Mouse (Mus musculus) mouse embryonic stem cell (cell line): ENCODE measurements around the gene Gzmm.

Experiments used
- in situ Hi-C, 2 experiments: fragments of 300-500 bp; cut with MboI; formaldehyde crosslinking; loops; 1 replicate in 1 of 2; 3 replicates in 1 of 2; pipeline ENCODE4 v1.14.3; 2019 to 2020; ENCODE audit warnings: low sequenced_read_pairs in 2 of 2, low pct_unique_long_range_greater_than_20kb in 1 of 2, mixed read lengths in 1 of 2; ENCODE audit not compliant: unreplicated experiment in 1 of 2

Gene Gzmm

DNA sequence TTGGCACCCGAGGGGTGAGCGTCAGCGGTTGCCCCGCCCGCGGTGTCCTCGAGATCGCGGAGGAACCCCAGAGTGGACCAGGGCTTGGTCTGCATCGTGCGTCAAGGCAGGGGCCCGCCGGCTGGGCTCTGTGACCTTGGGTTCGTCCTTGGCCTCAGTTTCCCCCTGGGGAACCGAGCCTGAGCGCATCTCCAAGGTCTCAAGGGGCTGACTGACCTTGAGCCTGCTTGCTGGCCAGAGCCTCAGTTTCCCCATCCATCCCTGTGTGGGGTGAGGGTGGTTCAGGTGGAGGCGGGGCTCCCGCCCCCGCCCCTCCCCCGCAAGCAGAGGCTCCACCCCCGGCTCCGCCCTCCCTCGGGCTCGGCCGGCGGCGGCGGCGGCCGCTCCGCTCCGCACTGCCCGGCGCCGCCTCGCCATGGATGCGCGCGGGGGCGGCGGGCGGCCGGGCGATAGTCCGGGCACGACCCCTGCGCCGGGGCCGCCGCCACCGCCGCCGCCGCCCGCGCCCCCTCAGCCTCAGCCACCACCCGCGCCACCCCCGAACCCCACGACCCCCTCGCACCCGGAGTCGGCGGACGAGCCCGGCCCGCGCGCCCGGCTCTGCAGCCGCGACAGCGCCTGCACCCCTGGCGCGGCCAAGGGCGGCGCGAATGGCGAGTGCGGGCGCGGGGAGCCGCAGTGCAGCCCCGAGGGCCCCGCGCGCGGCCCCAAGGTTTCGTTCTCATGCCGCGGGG is 27.6 kb downstream of the Gzmm start, which contains the start of gene Hcn2:
TSS of gene Hcn2 (plus strand) at position 381 of the 734 bp plus-strand sequence.
- in situ Hi-C loops, result no loop called here

GRCm38 (mm10) chr10:79716988-79717355 is 28.2 kb downstream of the Gzmm start:
- in situ Hi-C loops, result no loop called here

- in situ Hi-C loops, result no loop called here
These were observed 29.0 kb downstream of the Gzmm start for GRCm38 (mm10) chr10:79717640-79718357.

- in situ Hi-C loops, result no loop called here
These were observed 32.3 kb downstream of the Gzmm start for GRCm38 (mm10) chr10:79721089-79721488.

GRCm38 (mm10) chr10:79723047-79723446 is 34.2 kb downstream of the Gzmm start:
- in situ Hi-C loops, result no loop called here

DNA sequence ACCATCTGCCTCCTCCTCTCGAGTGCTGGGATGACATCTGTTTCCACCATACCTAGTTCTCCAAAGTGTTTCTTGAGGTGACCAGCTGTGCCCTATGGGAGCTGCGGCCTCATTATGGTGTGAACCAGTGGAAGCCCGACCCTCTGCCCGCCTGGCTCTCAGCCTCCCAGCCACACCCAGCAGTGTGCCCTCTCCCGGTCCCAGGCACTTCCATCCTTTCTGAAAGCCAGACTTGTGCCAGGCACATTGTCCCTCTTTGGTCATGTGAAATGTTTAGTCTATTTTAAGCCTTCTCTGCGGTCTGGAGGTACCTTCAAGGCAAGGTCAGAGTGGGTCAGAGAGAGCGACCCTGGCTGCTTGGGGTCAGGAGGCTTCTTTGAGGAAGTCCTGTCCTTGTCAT is 34.9 kb downstream of the Gzmm start:
- in situ Hi-C loops, result no loop called here

- in situ Hi-C loops, result no loop called here
These were observed 37.3 kb downstream of the Gzmm start for GRCm38 (mm10) chr10:79726090-79726489.

DNA sequence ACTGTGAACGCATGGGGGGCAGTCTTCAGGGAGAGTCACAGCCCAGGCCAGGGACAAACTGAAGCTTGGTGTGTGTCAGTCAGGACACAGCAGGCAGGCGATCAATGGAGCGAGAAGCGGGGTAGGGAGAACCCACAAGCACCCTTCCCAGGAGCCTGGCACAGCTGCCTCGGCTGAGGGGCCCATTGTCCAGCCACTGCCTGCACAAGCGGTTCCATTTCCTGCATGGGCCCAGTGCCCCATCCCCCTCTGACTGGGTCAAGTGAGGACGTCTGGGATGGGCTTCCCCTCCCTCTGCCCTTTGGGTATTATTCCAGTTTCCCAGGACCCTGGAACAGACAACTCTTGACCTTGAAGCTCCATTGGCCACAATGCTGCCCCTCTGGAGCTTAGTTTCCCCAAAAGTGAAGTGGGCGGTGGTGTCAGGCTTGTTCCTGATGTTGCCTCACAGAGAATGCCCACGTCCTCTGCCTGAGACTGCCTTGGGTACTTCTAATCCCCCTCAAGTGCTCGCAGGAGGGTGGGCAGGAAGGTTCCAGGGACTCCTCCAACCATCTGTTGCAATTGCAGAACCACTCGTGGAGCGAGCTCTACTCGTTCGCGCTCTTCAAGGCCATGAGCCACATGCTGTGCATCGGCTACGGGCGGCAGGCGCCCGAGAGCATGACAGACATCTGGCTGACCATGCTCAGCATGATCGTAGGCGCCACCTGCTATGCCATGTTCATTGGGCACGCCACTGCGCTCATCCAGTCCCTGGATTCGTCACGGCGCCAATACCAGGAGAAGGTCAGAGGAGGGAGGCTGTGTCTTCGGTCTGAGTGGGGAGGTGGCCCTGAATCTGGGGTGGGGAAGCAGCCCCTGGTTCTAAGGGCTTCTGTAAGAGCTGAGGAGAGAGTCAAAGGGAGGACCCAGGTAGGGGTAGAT is 39.8 kb downstream of the Gzmm start:
- in situ Hi-C loops, result no loop called here

GRCm38 (mm10) chr10:79729357-79729965 is 40.6 kb downstream of the Gzmm start:
- in situ Hi-C loops, result no loop called here

DNA sequence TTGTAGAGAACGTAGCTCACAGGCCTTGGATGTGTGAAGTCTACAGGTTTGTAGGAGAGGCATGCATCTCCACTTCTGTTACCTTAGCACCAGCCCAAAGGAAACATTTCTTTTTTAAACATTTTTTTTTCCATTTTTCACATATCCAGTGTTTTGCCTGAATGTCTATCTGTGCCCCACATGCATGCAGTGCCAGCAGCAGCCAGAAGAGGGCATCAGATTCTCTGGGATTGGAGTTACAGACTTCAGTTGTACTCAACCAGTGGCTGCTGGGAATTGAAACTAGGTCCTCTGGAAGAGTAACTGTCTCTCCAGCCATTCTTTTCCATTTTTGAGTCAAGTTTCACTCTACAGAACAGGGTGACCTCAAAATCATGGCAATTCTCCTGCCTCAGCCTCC is 43.7 kb downstream of the Gzmm start:
- in situ Hi-C loops, result no loop called here

DNA sequence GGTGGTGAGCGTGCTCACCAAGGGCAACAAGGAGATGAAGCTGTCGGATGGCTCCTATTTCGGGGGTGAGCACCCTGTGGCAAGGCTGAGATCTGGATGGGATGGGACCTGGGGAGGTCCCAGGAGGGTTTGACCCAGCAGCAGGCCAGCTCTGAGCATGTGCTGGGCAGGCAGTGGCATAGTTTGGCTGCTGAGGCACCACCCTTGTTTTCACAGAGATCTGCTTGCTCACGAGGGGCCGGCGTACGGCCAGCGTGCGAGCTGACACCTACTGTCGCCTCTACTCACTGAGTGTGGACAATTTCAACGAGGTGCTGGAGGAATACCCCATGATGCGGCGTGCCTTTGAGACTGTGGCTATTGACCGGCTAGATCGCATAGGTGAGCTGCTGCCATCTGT is 45.0 kb downstream of the Gzmm start:
- in situ Hi-C loops, result no loop called here

- in situ Hi-C loops, result no loop called here
These were observed 46.5 kb downstream of the Gzmm start for GRCm38 (mm10) chr10:79735361-79735760.

- in situ Hi-C loops, result no loop called here
These were observed 47.9 kb downstream of the Gzmm start for GRCm38 (mm10) chr10:79736706-79737105.

DNA sequence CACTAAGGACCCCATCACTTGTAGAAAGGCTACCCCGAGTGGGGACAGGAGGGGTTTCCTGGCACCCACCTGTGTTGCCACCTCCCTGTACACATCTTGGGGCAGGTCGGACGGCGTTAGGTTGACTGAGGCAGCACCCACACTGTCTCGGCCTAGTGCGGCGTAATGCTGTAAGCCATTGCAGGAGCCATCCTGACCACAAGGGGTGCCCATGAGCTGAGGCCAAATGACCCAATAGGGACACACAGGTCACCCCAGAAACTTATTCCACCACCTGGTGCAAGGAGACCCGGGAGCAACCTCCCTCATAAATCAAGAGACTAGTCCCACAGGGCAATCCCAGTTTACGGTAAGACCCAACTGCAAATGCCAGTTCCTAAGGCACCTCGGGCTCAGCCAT is 49.4 kb downstream of the Gzmm start:
- in situ Hi-C loops, result no loop called here

- in situ Hi-C loops, result no loop called here
These were observed 50.4 kb downstream of the Gzmm start for GRCm38 (mm10) chr10:79739234-79739633.

DNA sequence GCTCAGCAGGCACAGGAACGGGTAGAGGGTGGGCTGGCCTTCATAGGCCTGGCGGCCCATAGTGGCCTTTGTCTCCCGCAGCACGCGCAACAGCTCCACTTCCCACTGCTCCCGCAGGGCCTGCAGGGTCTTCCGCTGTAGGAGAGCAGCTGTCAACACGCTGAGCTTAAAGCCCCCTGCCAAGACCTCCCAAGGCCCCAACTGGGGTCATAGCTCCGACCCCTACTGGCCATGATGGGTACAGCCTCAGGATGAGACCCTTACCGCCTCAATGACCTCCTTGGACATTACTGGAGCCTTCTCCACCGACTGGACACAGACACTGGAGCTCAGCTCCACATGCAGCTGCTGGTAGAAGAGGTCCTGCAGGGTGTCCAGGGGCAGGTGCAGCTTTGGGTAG is 52.0 kb downstream of the Gzmm start:
- in situ Hi-C loops, result no loop called here

DNA sequence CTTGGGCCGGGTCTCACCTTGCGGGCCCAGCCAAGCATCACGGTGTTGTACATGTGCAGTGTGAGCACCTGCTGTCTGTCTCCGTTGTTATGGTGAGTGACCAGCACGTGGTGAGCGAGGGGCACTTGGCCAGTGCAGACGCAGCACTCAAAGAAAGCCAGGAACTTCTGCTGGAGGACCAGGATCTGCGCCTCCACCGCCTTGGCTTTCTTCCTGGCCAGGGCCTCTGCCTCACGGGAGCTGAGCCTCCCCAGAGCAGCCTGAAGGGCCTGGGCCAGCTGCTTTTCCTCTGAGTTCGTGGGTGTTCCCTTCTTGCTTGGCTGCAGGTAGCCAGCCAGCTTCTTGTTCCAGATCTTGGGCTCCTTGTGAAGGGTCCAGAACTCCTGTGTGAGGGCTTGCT is 54.3 kb downstream of the Gzmm start:
- in situ Hi-C loops, result no loop called here

GRCm38 (mm10) chr10:79743650-79744365 is 55.0 kb downstream of the Gzmm start:
- in situ Hi-C loops, result no loop called here
